Mouse (Mus musculus) urinary bladder, postnatal 10 days (tissue): ENCODE results near the gene Mdm2.
"Not testable (repeated sequence)": the region's sequence is repeated elsewhere in the genome, so short reads cannot be mapped to it uniquely, and the experiment has no call there.

Experiments used
- DNase-seq: peaks from one replicate; pipeline ENCODE4 v3.0.0; 2022; ENCODE audit warnings: low spot score

Mdm2 gene

DNA sequence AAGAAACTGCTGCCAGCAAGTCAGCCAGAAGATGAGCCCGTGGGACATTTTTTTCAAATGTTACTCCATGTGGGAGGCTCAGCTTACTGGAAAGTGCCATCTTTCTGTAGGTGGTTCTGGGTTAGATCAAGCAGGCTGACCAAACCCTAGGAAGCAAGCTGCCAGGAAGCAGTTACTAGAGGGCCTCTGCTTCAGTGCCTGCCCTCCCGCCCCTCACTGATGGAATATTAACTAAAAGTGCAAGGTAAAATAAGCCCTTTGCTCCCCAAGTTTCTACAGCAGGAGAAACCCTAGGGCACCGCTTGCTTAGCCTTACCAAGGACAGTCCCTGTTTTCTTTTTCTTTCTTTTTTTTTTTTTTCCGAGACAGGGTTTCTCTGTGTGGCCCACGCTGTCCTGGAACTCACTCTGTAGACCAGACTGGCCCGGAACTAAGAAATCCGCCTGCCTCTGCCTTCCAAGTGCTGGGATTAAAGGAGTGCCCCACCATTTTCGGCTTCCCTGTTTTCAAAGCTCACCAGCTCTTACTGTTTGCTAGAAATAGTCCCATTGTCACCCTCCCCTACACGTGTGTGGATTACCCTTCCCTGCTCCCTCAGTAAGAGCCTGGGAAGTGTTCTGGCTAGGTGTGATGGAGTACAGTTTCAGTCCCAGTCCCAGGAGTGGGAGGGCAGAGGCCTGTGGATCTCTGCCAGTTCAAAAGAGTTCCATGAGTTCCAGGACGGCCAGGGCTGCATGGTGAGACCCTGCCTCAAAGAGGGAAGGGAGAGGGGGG, 37.9 kb upstream of the Mdm2 start:
- DNase-seq: no peak

DNA sequence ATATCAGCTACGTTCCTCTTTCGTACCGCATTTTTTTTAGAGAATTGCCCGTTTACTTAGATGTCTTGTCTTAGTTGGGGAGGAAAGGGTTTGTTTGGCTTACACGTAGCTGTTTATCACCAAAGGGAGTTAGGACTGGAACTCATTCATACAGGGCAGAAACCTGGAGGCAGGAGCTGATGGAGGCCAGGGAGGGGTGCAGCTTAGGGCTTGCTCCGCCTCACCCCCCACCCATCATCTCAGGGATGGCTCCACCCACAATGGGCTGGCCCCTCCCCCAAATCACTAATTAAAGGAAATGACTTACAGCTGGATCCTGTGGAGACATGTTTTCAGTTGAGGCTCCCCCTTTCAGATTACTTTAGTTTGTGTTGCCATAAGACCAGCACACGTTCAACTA, 37.2 kb upstream of the Mdm2 start:
- DNase-seq: no peak

DNA sequence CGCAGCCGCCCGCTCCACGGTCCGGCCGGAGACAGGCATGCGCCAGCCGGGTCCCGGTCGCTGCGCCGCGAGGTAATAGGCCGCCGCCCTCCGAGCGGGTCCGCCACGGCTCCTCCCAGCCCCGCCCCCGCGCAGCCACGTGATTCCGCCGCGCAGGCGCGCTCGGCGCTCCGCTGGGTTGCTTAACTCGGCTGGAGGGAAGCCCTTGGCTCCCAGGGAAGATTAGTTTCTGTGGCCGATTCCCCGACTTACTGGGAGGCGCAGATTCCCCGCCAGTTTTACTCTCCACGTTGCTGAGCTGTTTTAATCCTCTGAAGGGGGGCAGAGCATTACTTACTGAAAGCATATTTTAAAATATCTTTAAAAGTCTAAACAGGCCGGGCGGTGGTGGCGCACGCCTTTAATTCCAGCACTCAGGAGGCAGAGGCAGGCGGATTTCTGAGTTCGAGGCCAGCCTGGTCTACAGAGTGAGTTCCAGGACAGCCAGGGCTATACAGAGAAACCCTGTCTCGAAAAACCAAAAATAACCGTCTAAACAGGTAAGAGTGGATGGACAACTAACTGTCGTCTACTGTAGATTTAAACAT, 35.8 kb upstream of the Mdm2 start, which contains the start of gene Slc35e3:
Gene Slc35e3, minus strand, starts transcription at position 69 of the 587 bp plus-strand sequence.
- DNase-seq: peak; percentile 91

DNA sequence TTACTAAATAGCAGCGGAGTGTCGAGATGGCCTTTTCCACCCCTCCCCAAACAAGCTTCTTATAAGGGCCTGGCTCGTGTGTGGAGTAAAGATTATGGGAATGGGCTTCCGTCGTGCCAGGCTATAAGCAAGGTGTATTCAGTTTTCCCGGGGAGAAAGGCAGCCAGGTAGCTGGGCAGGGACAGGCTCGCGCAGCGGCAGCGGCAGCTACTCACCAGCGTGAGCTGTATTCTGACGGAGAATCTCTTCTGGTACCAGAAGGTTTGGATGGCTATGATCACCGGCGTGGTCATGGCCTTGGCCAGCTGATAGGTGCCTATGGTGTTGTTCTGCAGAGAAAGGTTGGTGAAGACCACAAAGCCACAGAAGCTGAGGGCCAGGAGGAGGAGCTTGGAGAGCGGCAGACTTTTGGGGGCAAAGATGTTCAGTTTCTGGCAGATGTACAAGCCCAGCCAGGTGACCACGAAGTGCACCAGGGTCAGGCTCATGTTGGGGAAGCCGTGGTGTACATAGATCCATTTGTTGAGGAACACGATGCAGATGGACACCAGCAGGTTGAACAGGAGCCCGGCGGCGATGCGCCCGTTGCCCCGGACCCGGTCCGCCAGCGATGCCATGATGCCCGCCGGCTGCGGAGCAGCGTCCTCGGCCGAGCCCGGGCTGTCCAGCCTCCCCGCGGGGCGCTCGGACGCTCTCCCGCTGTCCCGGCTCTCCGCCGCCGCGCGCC, 35.2 kb upstream of the Mdm2 start:
- not testable (repeated sequence) for DNase-seq

DNA sequence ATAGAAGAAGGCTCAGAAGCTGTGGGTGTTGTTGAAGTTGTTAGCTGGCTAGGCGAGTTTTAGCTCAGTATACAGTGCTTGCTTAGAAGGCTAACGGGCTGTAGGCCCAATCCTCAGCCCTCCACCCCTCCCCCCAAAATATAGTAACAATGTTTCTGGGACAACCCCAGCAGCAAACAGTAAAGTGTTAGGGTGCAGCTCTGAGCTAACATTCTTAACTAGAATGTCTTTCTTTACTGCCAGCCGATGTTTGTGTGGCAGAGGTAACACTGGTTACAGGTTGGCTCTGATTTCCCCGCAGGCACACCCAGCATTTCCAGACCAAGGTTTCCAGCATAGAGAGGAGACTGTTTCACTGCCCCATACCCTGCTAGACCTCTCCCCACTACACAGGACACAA, 33.4 kb upstream of the Mdm2 start:
- DNase-seq: no peak

DNA sequence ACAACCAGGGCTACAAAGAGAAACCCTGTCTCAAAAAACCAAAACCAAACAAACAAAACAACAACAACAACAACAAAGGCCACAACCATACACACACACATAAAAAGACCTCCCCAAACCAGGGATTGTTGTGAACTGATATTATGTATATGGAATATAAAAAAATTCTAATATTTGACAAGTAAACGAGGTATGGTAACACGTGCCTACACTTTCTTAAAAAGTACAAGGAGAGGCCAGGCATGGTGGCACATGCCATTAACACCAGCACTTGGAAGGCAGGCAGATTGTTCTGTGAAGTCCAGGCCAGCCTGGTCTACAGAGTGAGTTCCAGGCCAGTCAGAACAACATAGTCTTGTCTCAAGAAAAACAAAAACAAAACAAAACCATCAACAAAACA, 32.6 kb upstream of the Mdm2 start:
- DNase-seq: no peak

- DNase-seq: no peak
Measured at GRCm38 (mm10) chr10:117742618-117743017, 32.1 kb upstream of the Mdm2 start.

GRCm38 (mm10) chr10:117741698-117742475, 31.3 kb upstream of the Mdm2 start:
- DNase-seq: no peak

- DNase-seq: no peak
Measured at GRCm38 (mm10) chr10:117740921-117741320, 30.4 kb upstream of the Mdm2 start.

- no peak for DNase-seq
Measured at GRCm38 (mm10) chr10:117740171-117740570, 29.6 kb upstream of the Mdm2 start.

DNA sequence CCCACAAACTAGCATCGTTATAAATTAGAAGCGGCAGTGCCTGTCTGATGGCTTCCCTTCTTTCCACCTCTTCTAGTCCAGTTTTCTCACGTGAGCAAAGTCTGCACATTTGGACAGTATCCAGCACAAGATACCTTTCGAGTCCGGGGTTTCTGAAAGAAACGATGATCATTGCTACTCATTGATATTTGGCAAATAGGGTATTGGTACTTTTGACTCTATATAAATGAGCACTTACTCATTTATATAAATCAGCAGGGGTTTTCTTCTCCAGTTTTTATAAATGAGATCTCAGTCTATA, 29.0 kb upstream of the Mdm2 start:
- DNase-seq: no peak

DNA sequence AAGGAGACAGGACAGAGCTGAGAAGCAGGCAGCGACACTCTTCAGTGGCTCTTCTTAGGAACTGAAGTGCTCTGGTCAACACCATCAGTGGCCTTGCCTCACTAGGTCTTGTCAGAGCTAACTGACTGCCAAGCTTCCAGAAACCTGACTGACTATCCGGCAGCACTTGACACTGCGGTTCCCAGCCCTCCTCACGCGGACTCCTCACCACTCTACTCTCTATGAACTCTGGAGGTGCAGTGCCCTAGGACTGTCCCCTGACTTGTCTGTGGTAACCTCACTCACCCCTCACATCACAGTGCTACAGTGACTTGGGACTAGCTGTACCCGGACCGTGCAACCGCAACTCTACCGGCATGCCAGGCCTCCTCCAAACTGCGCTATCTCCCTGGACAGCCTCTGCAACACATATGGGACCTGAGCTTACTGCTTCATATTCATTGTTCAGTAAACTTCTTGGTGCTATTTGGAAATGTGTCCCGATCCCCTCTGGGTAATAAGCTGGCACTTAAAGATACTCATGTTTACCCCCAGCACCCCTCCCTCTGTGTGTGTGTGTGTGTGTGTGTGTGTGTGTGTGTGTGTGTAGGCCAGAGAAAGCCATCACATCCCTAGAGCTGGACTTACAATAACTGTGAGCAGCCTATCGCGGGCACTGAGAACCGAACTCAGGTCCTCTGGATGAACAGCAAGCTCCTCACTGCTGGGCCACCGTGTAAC, 28.5 kb upstream of the Mdm2 start:
- DNase-seq: no peak

GRCm38 (mm10) chr10:117738140-117738921, 27.8 kb upstream of the Mdm2 start:
- no peak for DNase-seq

GRCm38 (mm10) chr10:117737498-117737897, 26.9 kb upstream of the Mdm2 start:
- DNase-seq: not testable (repeated sequence)

DNA sequence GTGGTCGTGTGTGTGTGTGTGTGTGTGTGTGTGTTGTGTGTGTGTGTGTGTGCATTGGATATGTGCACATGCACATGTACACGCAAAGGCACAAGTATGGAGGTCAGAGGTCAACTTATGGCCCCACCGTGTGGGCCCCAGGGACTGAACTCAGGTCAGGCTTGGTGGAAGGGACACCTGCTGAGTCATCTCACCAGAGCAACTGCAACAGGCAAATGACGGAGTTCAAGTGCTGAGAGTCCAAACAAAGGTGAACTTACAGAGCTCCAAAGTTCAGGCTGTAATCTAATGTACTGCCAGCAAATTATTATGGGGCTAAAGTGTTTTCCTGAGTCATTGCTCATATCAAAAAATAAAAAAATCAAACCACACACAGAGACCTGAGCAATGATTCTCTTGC, 26.5 kb upstream of the Mdm2 start:
- no peak for DNase-seq

DNA sequence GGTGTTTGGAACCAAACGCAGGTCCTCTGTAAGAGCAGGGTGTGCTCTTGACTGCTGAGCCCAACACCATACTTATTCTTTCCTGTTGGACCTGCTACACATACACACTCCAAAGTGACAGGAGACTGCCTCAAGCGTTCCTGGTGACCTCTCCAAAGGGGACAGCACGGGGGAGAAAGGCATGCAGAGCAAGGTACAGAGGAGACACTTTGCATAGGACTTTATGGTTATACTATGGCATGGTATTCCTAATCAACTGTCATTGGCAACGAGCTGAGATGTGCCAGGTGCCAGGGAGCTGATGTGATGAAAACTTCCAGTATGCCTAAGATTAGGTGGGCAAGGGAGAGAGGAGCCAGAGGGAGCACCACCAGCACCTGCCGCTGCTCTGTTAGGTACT, 26.0 kb upstream of the Mdm2 start:
- DNase-seq: no peak

- DNase-seq: not testable (repeated sequence)
Measured at GRCm38 (mm10) chr10:117735396-117735795, 24.8 kb upstream of the Mdm2 start.

- not testable (repeated sequence) for DNase-seq
Measured at GRCm38 (mm10) chr10:117734104-117734852, 23.7 kb upstream of the Mdm2 start.

DNA sequence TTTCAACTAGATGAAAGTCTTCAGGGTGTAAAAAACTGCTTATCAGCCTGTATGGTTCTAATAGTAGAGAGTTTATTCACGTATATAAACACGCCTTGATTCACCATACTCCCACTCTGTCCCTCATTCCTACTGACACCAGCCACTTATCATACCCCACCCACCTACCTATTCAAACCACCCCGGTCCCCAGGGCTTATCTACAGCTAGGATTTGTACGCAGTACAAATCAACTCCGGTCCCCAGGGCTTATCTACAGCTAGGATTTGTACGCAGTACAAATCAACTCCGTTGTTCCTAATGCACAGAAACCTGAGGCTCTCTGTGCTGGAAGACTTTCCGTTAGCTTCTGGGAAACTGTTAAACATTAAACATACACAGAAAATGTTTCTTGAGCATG, 23.1 kb upstream of the Mdm2 start:
- DNase-seq: not testable (repeated sequence)

DNA sequence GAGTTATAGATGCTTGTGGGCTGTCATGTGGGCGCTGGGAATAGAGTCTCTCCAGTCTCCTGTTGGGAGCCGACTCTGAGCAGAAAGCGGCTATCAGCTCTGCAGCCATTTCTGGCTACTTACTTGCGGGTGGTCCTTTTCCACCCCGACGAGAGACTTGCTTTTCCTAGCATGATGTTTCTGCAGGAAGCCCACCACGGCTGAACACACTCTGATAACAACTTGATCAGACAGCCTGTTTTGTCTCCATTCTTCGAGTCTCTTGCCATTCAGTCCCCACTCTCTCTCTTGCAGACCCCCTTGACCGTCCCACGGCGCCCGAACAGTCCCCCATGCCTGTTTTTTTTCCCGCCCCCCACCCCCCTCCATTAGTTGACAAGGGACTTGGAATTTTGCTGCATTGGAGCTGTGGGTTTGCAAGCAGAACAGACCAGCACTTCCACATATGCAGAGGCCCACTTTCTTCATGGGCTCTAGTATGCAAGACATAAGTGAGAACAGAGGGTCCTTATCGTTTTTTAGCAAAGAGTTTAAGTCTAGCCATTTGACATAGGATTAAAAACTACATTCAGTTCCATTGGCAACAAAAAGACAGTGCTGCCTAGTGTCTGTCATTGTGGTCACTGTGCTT, 22.5 kb upstream of the Mdm2 start:
- no peak for DNase-seq
